Mouse (Mus musculus): ENCODE measurements around the gene Clca3a2. TPM values are rescaled to one million over a fixed set of nuclear protein-coding genes. Genes with fewer than 3 reads are reported as not detected.
"Not testable (repeated sequence)": the region's sequence is repeated elsewhere in the genome, so short reads cannot be mapped to it uniquely, and the experiment has no call there.

The Clca3a2 gene
- total RNA-seq (2014; rRNA removed) (0.05 and 0.25 TPM in 2 replicates), polyA plus RNA-seq (2015; fragmentation: Nextera tagmentation; extraction: Ambion mirVana) (0.13 and 0.25 TPM in 2 replicates)

DNA sequence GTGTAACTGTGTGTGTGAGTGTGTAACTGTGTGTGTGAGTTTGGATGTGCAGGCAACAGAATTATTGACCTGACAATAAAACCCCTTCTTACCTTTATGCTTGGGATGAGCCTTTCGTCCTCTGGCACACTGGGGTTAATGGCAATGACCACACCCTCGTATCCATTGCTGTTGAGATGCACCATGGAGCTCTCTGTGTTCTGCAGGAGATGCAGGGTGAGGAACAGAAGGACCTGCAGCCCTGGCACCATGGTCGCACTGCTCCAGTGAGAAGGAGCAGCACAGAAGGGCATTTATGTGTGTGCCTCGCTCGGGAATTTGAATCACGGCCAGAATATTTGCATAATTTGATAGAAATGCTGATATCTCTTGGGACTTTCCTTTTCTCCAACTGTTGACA is at the start of gene Clca3a2:
Gene Clca3a2 (minus strand): TSS at position 276 of the 400 bp plus-strand sequence.
- 45% methylated on average over 6 of the region's 6 CpGs for WGBS
- H3K36me3 ChIP-seq (ENCODE audit: insufficient read depth, low read length); H3K27ac ChIP-seq; H3K4me3 ChIP-seq (ENCODE audit: low read length); H3K4me2 ChIP-seq (ENCODE audit: low read depth, low read length); H3K9ac ChIP-seq (replicated peaks; ENCODE audit: low read length); H3K27me3 ChIP-seq (ENCODE audit: insufficient read depth, low read length); H3K4me1 ChIP-seq (ENCODE audit: insufficient read depth, low read length); H3K9me3 ChIP-seq (ENCODE audit: low read length): not testable (repeated sequence)
- DNase-seq (ENCODE audit: low spot score): peak; percentile 45
- ATAC-seq: 0 out of 2 replicates have a peak, but pooled peaks have one; percentile 12

DNA sequence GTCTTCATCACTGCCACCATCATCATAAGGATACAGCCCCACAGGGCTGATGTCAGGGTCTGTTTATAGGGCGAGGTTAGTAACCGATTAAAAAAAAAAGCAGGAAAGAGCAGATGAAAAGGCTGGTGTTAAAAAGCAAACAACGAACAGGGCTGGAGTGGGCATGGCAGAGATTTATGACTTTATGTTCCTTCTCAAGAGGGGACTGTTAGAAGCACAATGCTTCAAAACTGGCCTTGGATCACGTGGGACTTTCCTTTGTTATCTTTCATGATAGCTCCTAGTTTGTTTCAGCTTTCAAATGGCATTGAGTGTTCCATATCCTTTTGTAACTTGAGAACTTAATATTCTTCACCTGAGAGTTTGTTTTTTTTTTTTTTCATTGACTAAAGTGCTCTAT is 30.3 kb upstream of the Clca3a2 start:
- TF ChIP-seq CTCF (IDR thresholded peaks at IDR 0.05; ENCODE audit: low read depth): no peak
- 65% methylated on average over 4 of the region's 4 CpGs for WGBS
- no peak overlapping the region for H3K9ac ChIP-seq (replicated peaks; ENCODE audit: low read length)
- DNase-seq (ENCODE audit: low spot score): no peak
- no peaks in the 10 kb centered on the region for H3K36me3 ChIP-seq (ENCODE audit: insufficient read depth, low read length)
- H3K27me3 ChIP-seq (ENCODE audit: insufficient read depth, low read length): no peaks in the 10 kb centered on the region
- ATAC-seq: no peak
- no peak overlapping the region for H3K27ac ChIP-seq
- H3K9me3 ChIP-seq (ENCODE audit: low read length): no peaks in the 10 kb centered on the region
- H3K4me3 ChIP-seq (ENCODE audit: low read length): no peak overlapping the region
- H3K4me2 ChIP-seq (ENCODE audit: low read depth, low read length): no peak overlapping the region
- H3K4me1 ChIP-seq (ENCODE audit: insufficient read depth, low read length): no peaks in the 10 kb centered on the region

DNA sequence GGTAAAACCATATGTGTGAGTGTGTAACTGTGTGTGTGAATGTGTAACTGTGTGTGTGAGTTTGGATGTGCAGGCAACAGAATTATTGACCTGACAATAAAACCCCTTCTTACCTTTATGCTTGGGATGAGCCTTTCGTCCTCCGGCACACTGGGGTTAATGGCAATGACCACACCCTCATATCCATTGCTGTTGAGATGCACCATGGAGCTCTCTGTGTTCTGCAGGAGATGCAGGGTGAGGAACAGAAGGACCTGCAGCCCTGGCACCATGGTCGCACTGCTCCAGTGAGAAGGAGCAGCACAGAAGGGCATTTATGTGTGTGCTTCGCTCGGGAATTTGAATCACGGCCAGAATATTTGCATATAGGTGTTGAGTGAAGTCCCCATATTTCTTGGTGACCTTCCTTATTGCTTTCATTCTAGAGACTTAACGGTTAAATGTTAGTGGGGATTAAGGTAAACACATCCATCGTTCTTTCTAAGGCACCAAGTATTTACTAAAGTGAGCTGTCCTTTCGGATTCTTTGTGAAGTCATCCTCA is 29.8 kb upstream of the Clca3a2 start, which contains the start of gene Clca3b:
Gene Clca3b (minus strand): TSS at position 344 of the 543 bp plus-strand sequence.
- H3K4me3 ChIP-seq (ENCODE audit: low read length); H3K4me2 ChIP-seq (ENCODE audit: low read depth, low read length); H3K27ac ChIP-seq; ATAC-seq; H3K36me3 ChIP-seq (ENCODE audit: insufficient read depth, low read length); DNase-seq (ENCODE audit: low spot score); H3K27me3 ChIP-seq (ENCODE audit: insufficient read depth, low read length); H3K9ac ChIP-seq (replicated peaks; ENCODE audit: low read length); H3K9me3 ChIP-seq (ENCODE audit: low read length); H3K4me1 ChIP-seq (ENCODE audit: insufficient read depth, low read length): not testable (repeated sequence)
- 93% methylated on average over 9 of the region's 9 CpGs for WGBS

DNA sequence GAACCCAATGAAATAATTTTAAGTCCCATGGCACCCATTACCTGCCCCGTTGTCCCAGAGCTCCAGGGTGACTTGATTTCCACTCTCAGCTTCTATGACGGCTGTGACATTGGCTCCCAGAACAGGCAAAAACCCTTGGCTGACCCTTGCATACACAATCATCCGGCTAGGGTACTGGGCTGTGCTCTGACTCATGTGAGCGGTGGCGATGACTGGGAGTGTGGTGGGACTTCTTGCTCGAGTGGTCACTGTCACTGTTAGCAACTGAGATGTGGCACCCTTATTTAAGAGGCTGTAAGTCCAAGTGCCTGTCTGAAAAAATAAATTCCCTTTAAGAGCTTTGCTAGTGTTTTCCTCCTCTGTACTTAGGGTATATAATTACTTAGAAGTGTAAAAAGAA is 8.0 kb upstream of the Clca3a2 start:
- H3K9ac ChIP-seq (replicated peaks; ENCODE audit: low read length): no peak overlapping the region
- H3K4me1 ChIP-seq (ENCODE audit: insufficient read depth, low read length): no peaks in the 10 kb centered on the region
- ATAC-seq (no peak), DNase-seq (ENCODE audit: low spot score) (no peak)
- H3K36me3 ChIP-seq (ENCODE audit: insufficient read depth, low read length): no peaks in the 10 kb centered on the region
- no peak overlapping the region for H3K4me2 ChIP-seq (ENCODE audit: low read depth, low read length)
- WGBS: 79% methylated on average over 6 of the region's 6 CpGs
- no peak for TF ChIP-seq CTCF (IDR thresholded peaks at IDR 0.05; ENCODE audit: low read depth)
- no peaks in the 10 kb centered on the region for H3K9me3 ChIP-seq (ENCODE audit: low read length)
- H3K27ac ChIP-seq: no peak overlapping the region
- no peaks in the 10 kb centered on the region for H3K27me3 ChIP-seq (ENCODE audit: insufficient read depth, low read length)
- H3K4me3 ChIP-seq (ENCODE audit: low read length): no peak overlapping the region

DNA sequence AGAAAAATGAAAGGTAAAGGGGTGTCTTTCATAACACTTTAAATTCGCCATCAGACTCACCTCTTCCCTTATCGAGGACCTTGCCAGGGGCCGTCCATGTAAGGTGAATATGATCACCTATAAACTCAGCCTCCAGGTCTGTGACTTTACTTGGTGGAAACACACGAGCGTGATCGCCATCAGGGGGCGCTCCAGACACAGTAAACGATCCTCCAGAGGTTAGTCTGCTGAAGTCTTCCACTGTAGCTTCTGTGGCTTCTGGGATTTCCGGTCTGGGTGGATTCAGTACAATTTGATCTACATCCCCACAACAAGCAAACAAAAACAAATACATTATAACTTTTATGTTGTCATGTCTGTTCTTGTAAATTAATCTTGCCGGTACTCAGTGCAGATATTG is 5.9 kb upstream of the Clca3a2 start:
- peak; percentile 79 for TF ChIP-seq CTCF (IDR thresholded peaks at IDR 0.05; ENCODE audit: low read depth)
- DNase-seq (ENCODE audit: low spot score): peak; percentile 90
- Histone ChIP-seq H3K27me3 (ENCODE audit: insufficient read depth, low read length) (no peaks in the 10 kb centered on the region), H3K4me2 (ENCODE audit: low read depth, low read length) (no peak overlapping the region), H3K9ac (replicated peaks; ENCODE audit: low read length) (no peak overlapping the region), H3K27ac (no peak overlapping the region), H3K4me1 (ENCODE audit: insufficient read depth, low read length) (no peaks in the 10 kb centered on the region), H3K4me3 (ENCODE audit: low read length) (no peak overlapping the region), H3K9me3 (ENCODE audit: low read length) (no peaks in the 10 kb centered on the region), H3K36me3 (ENCODE audit: insufficient read depth, low read length) (no peaks in the 10 kb centered on the region)
- ATAC-seq: peak; percentile 84
- WGBS: 16% methylated on average over 10 of the region's 10 CpGs

DNA sequence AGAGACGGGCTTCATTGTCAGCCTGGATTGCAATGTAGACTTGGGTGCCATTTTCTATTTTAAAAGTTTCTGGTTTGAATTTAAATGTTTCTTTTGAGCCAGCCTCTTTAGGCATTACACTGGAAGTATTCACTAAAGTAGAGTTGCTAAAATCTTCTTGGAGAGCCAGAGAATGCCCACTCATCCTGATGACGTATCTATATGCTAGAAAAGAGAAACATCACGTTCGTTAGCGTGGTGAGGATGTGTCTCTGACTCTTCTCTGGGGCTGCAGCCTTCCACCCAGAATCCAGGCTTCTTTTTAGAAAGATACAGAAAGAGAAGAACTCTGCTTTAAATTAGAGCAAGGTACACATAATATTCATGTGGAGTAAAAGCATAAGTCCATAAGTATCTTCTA is 4.0 kb upstream of the Clca3a2 start:
- no peak for ATAC-seq
- no peak overlapping the region for H3K9ac ChIP-seq (replicated peaks; ENCODE audit: low read length)
- no peaks in the 10 kb centered on the region for H3K27me3 ChIP-seq (ENCODE audit: insufficient read depth, low read length)
- H3K4me3 ChIP-seq (ENCODE audit: low read length): no peak overlapping the region
- H3K4me2 ChIP-seq (ENCODE audit: low read depth, low read length): no peak overlapping the region
- H3K36me3 ChIP-seq (ENCODE audit: insufficient read depth, low read length): no peaks in the 10 kb centered on the region
- no peaks in the 10 kb centered on the region for H3K9me3 ChIP-seq (ENCODE audit: low read length)
- 83% methylated on average over 5 of the region's 5 CpGs for WGBS
- no peaks in the 10 kb centered on the region for H3K4me1 ChIP-seq (ENCODE audit: insufficient read depth, low read length)
- no peak overlapping the region for H3K27ac ChIP-seq
- no peak for DNase-seq (ENCODE audit: low spot score)
- TF ChIP-seq CTCF (IDR thresholded peaks at IDR 0.05; ENCODE audit: low read depth): no peak

DNA sequence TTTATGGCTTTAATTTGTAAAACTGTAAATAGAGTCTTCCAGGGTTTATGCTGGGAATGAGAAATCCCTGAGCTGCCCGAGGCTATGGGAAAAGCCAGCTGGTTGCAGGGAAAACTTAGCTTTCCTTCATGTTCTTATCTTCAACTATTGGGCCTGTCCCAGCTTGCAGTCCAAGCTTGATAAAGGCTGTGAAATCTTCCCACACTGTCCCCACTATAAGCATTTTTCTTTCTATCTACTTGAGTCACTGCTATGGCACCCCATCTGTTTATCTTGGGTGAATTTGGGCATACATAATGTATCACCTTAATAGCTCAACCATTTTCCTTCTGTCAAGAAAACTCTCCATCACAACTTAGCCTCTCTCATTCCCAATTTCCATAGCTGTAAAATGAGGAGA is 1.3 kb upstream of the Clca3a2 start:
- no peak for TF ChIP-seq CTCF (IDR thresholded peaks at IDR 0.05; ENCODE audit: low read depth)
- Histone ChIP-seq H3K4me3 (ENCODE audit: low read length) (no peak overlapping the region), H3K4me2 (ENCODE audit: low read depth, low read length) (no peak overlapping the region), H3K9me3 (ENCODE audit: low read length) (no peaks in the 10 kb centered on the region), H3K36me3 (ENCODE audit: insufficient read depth, low read length) (no peaks in the 10 kb centered on the region), H3K27ac (no peak overlapping the region), H3K27me3 (ENCODE audit: insufficient read depth, low read length) (no peaks in the 10 kb centered on the region), H3K4me1 (ENCODE audit: insufficient read depth, low read length) (no peaks in the 10 kb centered on the region), H3K9ac (replicated peaks; ENCODE audit: low read length) (no peak overlapping the region)
- ATAC-seq (no peak), DNase-seq (ENCODE audit: low spot score) (no peak)
- 71% methylated on average over 1 of the region's 1 CpGs for WGBS

DNA sequence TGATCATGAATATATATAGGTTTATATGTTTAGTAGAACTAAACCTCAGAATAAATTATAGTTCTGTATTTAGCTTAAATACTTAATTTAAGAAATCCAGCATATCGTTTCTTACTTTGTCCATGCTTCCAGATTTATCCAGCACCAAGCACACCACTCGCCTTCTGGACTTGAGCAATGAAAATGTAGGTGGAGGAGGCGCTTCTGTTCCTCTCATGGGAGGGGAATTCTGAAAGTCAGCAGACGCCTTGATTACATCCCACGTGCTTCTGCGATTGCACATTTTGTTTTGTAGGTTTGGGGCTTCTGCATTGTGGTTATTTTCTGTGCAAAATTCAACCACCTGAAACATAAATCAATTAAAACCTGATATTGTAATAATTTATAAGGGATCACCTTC is 6.0 kb downstream of the Clca3a2 start:
- H3K9ac ChIP-seq (replicated peaks; ENCODE audit: low read length); H3K27ac ChIP-seq; H3K4me3 ChIP-seq (ENCODE audit: low read length); ATAC-seq; H3K9me3 ChIP-seq (ENCODE audit: low read length); H3K36me3 ChIP-seq (ENCODE audit: insufficient read depth, low read length); H3K4me2 ChIP-seq (ENCODE audit: low read depth, low read length); DNase-seq (ENCODE audit: low spot score); H3K4me1 ChIP-seq (ENCODE audit: insufficient read depth, low read length); H3K27me3 ChIP-seq (ENCODE audit: insufficient read depth, low read length): not testable (repeated sequence)
- 89% methylated on average over 6 of the region's 6 CpGs for WGBS

Data from hindbrain, postnatal 0 days (tissue).